Mouse (Mus musculus): ENCODE results near the gene Calr4.

GRCm38 (mm10) chr4:109254511-109254910, 20.2 kb downstream of the Calr4 start:
- no peak for TF ChIP-seq CTCF (IDR thresholded peaks at IDR 0.05; ENCODE audit: low read depth)
- no peak for TF ChIP-seq EP300 (optimal IDR thresholded peaks at IDR 0.05)

Data from stomach, postnatal 0 days (tissue).